Mouse (Mus musculus) ovary, postnatal 14 days (tissue): ENCODE results near the gene Ly75.

Experiments used
- DNase-seq: peaks from one replicate; pipeline ENCODE4 v3.0.0; 2022; ENCODE audit warnings: low spot score

Ly75 gene

DNA sequence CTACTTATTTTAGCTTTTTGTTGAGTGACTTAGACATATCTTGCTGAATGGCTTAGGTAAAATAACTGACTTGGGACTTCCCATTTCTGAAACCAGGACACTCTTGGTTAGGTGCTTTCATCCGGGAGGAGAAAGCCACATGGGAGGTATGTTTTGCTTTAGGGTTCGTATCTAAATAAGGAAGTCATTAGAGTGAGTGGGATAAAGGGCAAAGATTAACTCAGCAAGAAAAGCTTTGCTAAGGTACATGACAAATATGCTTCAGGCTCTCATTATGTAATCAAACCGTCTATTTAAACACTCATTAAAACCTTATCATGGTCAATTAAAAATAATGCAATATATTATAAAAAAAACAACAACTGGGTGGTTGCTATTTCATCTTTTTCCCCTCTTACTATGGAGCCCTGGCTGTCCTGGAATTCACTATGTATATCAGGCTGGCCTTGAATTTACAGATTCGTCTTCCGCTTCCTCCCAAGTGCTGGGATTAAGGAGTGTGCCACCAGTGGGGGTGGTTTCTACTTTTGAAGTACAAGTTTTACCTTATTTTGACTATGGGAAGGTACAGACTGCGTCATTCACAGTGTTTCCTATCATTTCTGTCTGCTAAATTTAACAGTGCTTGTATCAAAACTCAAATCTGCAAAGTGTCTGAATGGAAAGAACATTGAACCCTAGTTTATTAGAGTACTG, 60.9 kb downstream of the Ly75 start:
- DNase-seq: no peak

- no peak for DNase-seq
Measured at GRCm38 (mm10) chr2:60303796-60304195, 79.3 kb downstream of the Ly75 start.

- DNase-seq: no peak
Measured at GRCm38 (mm10) chr2:60299323-60299722, 83.8 kb downstream of the Ly75 start.

- no peak for DNase-seq
Measured at GRCm38 (mm10) chr2:60298266-60298665, 84.8 kb downstream of the Ly75 start.

DNA sequence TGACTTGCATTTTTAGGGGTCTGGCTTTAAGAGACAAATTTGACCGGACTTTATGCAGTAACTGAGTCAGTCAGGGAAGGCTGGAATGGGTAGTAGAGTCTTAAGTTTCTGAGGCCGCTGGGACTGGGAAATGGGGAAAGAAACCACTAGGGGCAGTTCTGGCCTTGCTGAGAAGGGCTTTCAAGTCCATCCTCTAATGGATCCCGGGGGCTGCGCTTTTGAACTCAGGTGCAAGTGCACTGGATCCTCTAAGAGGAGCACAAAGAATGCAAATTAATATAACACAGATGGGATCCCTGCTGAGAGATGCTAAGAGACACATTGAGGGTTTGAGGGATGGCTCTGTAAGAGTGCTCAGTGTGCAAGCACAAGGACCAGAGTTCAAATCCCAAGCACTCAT, 91.7 kb downstream of the Ly75 start:
- DNase-seq: no peak

DNA sequence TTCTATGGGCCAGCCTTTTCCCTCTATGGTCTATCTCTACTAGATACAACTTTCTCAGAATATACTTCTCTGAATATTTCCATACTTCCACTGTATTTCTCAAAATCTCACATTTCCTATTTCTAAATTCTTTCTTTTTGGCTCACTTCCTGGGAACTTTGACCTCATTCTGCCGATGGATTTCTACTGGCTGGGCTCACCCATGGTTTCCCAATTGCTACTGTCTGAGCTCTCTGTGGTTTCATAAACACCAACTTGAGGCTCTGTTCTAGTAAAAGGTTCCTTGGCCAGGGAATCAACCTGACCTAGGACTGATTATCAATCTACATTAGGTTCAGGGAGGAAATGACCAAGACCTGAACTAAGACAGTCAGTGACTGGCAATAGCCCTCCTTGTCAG, 93.7 kb downstream of the Ly75 start:
- DNase-seq: no peak

- no peak for DNase-seq
Measured at GRCm38 (mm10) chr2:60288606-60289005, 94.5 kb downstream of the Ly75 start.

GRCm38 (mm10) chr2:60285107-60285617, 97.9 kb downstream of the Ly75 start:
- DNase-seq: no peak

- DNase-seq: no peak
Measured at GRCm38 (mm10) chr2:60284467-60284821, 98.7 kb downstream of the Ly75 start, which contains the start of gene Cd302. Gene Cd302, minus strand, starts transcription at chr2:60284488.

- peak; percentile 56 for DNase-seq
Measured at GRCm38 (mm10) chr2:60283751-60284466, 99.2 kb downstream of the Ly75 start.

DNA sequence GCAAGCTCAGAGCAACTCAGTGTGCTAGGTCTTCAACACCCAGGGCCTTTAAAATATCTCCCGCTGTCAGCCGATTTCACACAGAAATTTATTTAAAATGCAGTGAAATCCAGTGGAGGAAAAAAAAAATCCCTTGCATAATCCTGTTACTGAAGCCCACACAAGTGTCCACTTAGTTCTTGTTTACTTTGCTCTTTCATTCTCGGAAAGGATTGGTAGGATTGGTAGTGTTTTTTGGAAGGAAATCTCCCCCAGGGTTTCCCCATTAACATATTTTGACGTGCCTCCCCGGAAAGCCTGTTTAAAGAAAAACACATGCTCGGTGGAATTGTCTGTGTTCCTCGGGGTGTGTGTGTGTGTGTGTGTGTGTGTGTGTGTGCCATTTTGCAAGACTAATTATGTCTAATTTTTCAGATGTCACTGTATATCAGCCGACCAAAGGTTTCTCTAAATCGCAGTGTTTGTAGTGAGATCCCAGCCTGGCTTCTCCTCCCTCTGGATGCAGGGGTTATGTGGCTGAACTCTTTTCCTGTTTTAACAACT, 99.8 kb downstream of the Ly75 start:
- no peak for DNase-seq

DNA sequence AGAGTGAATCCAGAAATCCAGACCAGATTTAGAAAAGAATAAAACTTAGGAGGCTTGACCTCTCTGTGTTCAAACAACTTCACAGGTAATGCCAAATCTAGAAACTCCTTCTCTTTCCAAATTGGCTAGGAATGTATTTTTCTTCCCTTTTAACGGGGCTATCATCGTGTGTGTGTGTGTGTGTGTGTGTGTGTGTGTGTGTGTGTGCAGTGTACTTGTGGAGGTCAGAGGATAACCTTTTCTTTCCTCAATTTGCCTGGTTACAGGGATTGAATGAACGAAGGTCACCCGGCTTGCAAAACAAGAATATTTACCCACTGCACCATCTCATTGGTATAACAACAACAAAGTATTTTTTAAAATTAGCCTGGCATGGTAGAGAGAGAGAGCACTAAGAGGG, 100.5 kb downstream of the Ly75 start:
- DNase-seq: no peak

DNA sequence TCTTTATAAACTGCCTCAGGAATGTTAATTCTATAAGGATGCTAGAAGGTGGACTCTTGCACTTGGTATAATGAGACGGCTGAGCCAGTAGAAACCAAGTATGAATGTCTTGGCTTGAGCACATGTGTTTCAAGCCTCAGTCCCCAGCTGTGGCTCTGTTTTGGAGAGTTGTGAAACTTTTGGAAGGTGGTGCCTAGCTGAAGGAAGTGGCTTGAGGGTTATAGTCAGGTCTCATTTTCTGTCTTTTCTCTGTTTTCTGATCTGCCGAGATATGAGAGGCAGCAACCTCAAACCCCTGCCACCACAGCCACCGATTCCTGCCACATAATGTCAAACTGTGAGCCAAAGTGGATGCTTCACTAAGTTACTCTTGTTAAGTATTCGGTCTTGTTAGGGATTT, 104.5 kb downstream of the Ly75 start:
- no peak for DNase-seq

DNA sequence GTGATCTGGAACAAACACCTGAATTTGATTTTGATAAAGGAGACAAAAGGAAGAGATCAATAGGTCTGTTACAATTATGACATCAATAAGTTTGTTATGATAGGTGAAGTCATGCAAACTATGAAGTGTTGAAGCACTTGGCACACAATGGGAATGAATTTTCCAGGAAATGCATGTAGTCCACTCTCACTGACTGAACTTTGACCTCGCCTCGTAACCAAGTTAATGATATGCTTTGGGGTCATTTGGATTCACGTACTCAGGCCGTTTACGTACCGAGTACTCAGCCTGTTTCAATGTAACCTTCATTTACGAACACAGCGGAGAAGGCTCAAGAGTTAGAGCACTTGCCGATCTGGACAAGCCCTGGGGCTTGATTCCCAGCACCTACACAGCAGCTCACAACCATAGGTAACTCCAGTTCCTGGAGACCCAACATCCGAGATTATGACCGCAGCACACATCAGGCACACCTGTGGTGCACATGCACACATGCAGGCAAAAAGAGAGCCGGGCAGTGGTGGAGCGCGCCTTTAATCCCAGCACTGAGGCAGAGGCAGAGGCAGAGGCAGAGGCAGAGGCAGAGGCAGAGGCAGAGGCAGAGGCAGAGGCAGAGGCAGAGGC, 113.1 kb downstream of the Ly75 start:
- DNase-seq: no peak

GRCm38 (mm10) chr2:60267567-60267966, 115.5 kb downstream of the Ly75 start:
- DNase-seq: no peak

- DNase-seq: no peak
Measured at GRCm38 (mm10) chr2:60260621-60261350, 122.3 kb downstream of the Ly75 start.

DNA sequence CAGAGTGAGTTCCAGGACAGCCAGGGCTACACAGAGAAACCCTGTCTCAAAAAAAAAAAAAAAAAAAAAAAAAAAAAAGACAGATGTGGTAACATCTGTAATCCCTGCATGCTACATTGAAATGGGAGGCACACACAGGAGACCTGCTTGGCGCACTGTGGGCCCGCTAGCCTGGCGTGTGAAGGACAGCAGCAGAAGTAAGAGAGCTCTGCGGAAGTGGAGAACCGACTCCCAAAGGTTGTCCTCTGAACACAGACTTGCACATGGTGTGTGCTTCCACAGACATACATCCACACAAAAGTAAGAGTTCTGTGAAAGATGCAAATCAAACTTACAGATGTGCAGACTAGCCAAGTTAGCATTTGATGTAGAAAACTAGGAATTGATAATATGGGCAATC, 123.9 kb downstream of the Ly75 start:
- no peak for DNase-seq

DNA sequence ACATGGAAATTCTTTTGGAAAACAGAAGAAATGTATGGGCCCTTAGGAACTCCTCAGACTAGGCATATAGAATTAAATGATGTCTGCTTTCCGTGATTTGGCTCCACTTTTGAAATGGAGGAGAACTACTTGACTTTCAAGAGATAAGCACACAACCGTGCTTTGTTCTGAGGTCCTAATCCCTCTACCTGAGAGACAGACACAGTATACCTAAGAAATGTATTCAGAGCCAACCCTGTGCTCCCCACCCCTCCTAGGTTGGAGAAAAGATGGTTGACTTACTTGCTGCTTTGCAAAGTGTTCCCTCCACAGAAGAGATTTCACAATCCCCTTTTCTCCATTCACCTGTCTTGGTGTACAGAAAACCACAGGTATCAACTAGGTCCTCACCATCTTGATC, 126.4 kb downstream of the Ly75 start:
- no peak for DNase-seq

GRCm38 (mm10) chr2:60253506-60253905, 129.6 kb downstream of the Ly75 start:
- no peak for DNase-seq

- no peak for DNase-seq
Measured at GRCm38 (mm10) chr2:60252782-60253181, 130.3 kb downstream of the Ly75 start.
